Mouse (Mus musculus) embryonic facial prominence, embryonic 13.5 days (tissue): ENCODE measurements around the gene Heatr4. TPM values are rescaled to one million over a fixed set of nuclear protein-coding genes. Genes with fewer than 3 reads are reported as not detected.
"Not testable (repeated sequence)": the region's sequence is repeated elsewhere in the genome, so short reads cannot be mapped to it uniquely, and the experiment has no call there.

Experiments
- ATAC-seq: fragments of 200-750 bp; cut with Nextera tagmentation; 2 replicates; pipeline ENCODE4 v1.8.0; 2017; ENCODE audit warnings: low read depth; ENCODE audit not compliant: insufficient number of reproducible peaks, insufficient read depth, low FRiP score, low TSS enrichment
- H3K27ac ChIP-seq: fragments of 300-500 bp; sonication (generic); 2 replicates; pipeline ENCODE4 v1.5.1; 2015; ENCODE audit warnings: moderate library complexity, mild to moderate bottlenecking, inconsistent platforms
- H3K27me3 ChIP-seq: fragments of 300-500 bp; sonication (generic); 2 replicates; pipeline ENCODE4 v1.6.1; 2015; ENCODE audit warnings: mild to moderate bottlenecking, inconsistent platforms
- H3K36me3 ChIP-seq: fragments of 300-500 bp; sonication (generic); 2 replicates; pipeline ENCODE4 v1.6.1; 2015; ENCODE audit warnings: mild to moderate bottlenecking, inconsistent platforms
- H3K4me1 ChIP-seq: fragments of 300-500 bp; sonication (generic); 2 replicates; pipeline ENCODE4 v1.6.1; 2015; ENCODE audit warnings: inconsistent platforms
- H3K4me2 ChIP-seq: fragments of 300-500 bp; sonication (generic); 2 replicates; pipeline ENCODE4 v1.6.1; 2015; ENCODE audit warnings: moderate library complexity, mild to moderate bottlenecking, inconsistent platforms
- H3K4me3 ChIP-seq: fragments of 300-500 bp; sonication (generic); 2 replicates; pipeline ENCODE4 v1.5.1; 2015; ENCODE audit warnings: mild to moderate bottlenecking, inconsistent platforms
- H3K9ac ChIP-seq: fragments of 300-500 bp; sonication (generic); 2 replicates; pipeline ENCODE4 v1.6.1; 2015; ENCODE audit warnings: mild to moderate bottlenecking, inconsistent platforms
- H3K9me3 ChIP-seq: fragments of 300-500 bp; sonication (generic); 2 replicates; pipeline ENCODE4 v1.6.1; 2016; ENCODE audit warnings: inconsistent platforms
- WGBS: fragments of 180-500 bp; shearing (Covaris S2); methylation state at CpG from one replicate; pipeline ENCODE4 v1.1.7; 2015; ENCODE audit warnings: mixed read lengths; 5-methylcytosine and 5-hydroxymethylcytosine counted together
- polyA plus RNA-seq: library from polyadenylated mRNA; unstranded; fragments of >200 nt; fragmentation: Nextera tagmentation; extraction: Ambion mirVana; gene quantifications from 2 replicates; pipeline ENCODE4 v1.2.1, GENCODE M21; 2015

Heatr4 gene
- polyA plus RNA-seq, 1 experiment from 2014 or later: not detected

DNA sequence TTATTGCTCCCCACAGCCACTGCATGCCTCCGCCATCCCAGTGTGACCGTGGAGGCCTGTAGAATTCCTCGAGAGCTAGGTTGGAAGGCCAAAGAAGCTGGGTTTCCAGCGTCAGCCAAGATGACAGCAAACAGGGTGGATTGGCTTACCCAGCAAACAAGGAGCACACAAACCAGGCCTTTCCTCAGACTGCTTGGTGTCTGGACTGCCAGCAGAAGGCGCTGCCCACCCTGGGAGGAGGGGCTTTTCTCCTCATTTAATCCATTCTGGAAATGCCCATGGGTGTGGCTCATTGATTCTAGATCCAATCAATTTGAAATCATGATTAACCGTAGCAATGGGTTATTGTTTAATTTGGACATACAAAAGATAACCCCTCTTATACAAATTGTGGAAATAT is 28.5 kb upstream of the Heatr4 start:
- no peak overlapping the region for H3K4me2 ChIP-seq
- H3K36me3 ChIP-seq: peaks cover 12% of the 10 kb centered on the region
- no peaks in the 10 kb centered on the region for H3K27me3 ChIP-seq
- ATAC-seq: no peak
- peaks cover 23% of the 10 kb centered on the region for H3K4me1 ChIP-seq
- no peak overlapping the region for H3K4me3 ChIP-seq
- no peaks in the 10 kb centered on the region for H3K9me3 ChIP-seq
- 80% methylated on average over 6 of the region's 6 CpGs for WGBS
- H3K9ac ChIP-seq: no peak overlapping the region
- H3K27ac ChIP-seq: no peak overlapping the region

DNA sequence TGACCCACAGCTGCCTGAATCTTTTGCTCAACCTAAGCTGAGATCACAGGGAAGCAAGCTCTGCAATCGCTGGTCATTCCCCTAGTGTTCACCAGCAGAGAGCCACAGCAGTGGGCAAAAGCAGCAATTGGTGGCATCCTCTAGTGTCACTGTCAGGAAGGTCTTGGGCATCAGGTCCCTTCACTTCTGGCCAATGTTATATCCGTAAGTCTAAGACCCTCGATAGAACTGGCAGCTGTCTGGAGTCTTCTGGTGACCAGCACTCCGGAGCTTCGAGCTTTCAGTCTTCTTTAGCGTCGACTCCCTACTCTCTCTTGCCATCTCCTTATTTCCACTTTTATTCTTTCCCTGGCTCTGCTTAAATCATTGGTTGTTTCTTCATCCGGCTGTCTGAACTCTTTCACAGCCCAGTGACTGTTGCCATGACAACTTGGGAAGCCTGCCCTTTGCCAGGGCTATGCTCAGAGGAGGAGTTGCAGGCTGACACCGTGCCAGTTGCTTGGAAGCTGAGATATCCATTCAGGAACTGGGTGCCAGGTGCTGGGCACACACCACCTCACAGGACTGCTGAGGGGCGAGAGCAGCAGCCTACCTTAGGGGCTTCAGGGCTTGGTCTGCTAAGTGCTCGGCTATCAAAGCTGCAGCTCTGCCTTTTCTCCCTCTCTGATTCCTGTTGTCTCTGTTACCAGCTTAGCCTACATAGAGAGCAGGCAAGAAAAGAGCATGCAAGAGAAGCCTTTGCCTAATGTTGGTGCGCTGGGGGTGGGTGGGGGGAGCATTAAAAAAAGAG is 26.8 kb upstream of the Heatr4 start:
- 54% methylated on average over 12 of the region's 12 CpGs for WGBS
- 0 out of 2 replicates have a peak overlapping the region, but pooled peaks have one; percentile 22 for H3K9ac ChIP-seq
- no peaks in the 10 kb centered on the region for H3K27me3 ChIP-seq
- H3K4me2 ChIP-seq: peak overlapping the region; percentile 60
- H3K27ac ChIP-seq: no peak overlapping the region
- peaks cover 8% of the 10 kb centered on the region for H3K36me3 ChIP-seq
- peaks cover 23% of the 10 kb centered on the region for H3K4me1 ChIP-seq
- no peak overlapping the region for H3K4me3 ChIP-seq
- 0 out of 2 replicates have a peak, but pooled peaks have one; percentile 48 for ATAC-seq
- H3K9me3 ChIP-seq: no peaks in the 10 kb centered on the region

DNA sequence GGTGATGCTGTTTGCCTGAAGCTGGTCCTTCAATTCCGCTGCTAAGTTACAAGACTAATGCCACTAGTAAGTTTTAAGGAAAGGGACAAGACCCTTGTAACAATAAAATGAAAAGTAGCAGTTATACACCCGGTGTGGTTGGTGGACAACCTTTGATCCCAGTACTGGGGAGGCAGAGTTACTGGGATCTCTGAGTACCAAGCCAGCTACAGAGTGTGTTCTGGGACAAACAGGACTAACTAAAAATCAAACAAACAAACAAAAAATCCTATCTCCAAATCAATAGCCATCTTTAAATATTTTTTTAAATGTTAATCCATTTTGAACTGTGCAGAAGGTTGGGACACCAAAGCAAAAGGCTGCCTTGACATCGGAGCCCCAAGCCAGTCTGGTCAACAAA is 25.5 kb upstream of the Heatr4 start:
- Histone ChIP-seq H3K36me3 (peaks cover under 1% of the 10 kb centered on the region; the same call in 1 of the 2 replicates), H3K4me2 (peak overlapping the region; percentile 60), H3K9me3 (no peaks in the 10 kb centered on the region), H3K4me3 (peak overlapping the region; percentile 51), H3K27ac (no peak overlapping the region), H3K9ac (peak overlapping the region; percentile 72; the same call in 1 of the 2 replicates), H3K4me1 (peaks cover 23% of the 10 kb centered on the region), H3K27me3 (no peaks in the 10 kb centered on the region)
- ATAC-seq: no peak
- 85% methylated on average over 3 of the region's 3 CpGs for WGBS

DNA sequence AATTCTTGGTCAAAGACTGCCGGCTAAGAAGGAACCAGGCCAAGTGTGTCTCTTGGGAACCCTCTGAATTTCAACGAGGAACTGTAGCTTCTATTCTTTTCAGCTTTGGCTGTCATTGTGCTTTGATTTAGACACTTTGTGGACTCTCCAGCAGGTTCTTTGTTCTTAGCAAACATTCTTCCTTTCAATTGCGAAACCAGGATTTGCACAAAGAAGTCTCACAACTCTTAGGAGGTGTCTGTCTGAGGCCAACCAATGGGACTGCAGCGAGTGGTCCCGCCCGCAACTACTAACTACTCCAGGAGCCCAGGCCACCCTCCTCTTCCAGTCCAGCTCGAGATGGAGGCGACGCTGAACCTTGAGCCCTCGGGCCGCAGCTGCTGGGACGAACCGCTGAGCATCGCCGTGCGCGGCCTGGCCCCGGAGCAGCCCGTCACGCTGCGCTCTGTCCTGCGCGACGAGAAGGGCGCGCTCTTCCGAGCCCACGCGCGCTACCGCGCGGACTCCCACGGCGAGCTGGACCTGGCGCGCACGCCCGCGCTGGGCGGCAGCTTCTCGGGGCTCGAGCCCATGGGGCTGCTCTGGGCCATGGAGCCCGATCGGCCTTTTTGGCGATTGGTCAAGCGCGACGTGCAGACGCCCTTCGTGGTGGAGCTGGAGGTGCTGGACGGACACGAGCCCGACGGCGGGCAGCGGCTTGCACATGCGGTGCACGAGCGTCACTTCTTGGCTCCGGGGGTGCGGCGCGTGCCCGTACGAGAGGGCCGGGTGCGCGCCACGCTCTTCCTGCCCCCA is 24.7 kb upstream of the Heatr4 start, which contains the start of gene Acot1:
Acot1 (plus strand) TSS at position 320 of the 795 bp plus-strand sequence.
- WGBS: 1% methylated on average over 54 of the region's 70 CpGs
- H3K4me2 ChIP-seq: peak within 1 kb of the TSS; percentile 60
- peak within 1 kb of the TSS; percentile 64 for H3K27ac ChIP-seq
- H3K4me3 ChIP-seq: peak within 1 kb of the TSS; percentile 51
- H3K4me1 ChIP-seq: peaks cover 23% of the 10 kb centered on the region
- peak; percentile 87 for ATAC-seq
- peak within 1 kb of the TSS; percentile 72 for H3K9ac ChIP-seq
- H3K9me3 ChIP-seq, H3K27me3 ChIP-seq, H3K36me3 ChIP-seq: not testable (repeated sequence)

DNA sequence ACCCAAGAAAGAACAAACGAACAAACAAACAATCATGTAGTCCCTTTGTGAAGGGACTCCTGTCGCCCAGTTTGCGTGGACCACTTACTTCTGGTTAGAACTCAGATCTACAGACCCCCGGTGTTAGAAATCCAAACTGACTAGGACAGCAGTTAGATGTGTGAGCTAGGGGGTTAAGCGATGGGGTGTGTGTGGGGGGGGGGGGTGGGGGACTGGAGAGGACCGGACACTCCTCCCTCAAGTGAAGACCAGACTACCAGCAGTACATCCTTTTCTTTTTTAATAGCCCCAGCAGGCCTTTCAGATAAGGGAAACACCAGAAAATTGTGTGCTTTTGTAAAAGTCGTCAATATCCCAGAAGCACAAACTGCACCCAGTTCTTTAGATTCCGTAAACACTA is 24.1 kb upstream of the Heatr4 start:
- Histone ChIP-seq H3K4me2 (peak overlapping the region; percentile 60), H3K4me1 (peaks cover 23% of the 10 kb centered on the region), H3K27ac (peak overlapping the region; percentile 64), H3K9ac (peak overlapping the region; percentile 72), H3K27me3 (no peaks in the 10 kb centered on the region), H3K36me3 (no peaks in the 10 kb centered on the region), H3K9me3 (no peaks in the 10 kb centered on the region), H3K4me3 (peak overlapping the region; percentile 51)
- no peak for ATAC-seq
- 66% methylated on average over 8 of the region's 8 CpGs for WGBS

DNA sequence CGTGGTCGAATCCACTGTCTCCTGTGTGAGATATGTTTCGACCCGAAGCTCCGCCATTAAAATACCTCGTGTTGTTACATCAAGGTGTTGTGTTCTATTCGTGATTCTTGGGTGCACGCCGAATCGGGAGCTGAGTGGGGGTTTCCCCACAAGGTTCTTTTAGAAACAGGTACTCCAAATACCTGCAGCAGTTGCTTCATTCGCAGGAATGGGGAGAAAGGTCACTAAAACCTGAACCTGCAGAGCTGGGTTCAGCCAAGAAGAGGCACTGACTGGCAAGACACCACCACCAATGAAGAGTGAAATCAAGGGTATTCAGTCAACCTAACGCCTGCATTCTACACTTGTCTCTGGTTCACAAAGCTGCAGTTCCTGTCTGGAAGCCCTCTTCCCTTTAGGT is 23.6 kb upstream of the Heatr4 start:
- peaks cover 23% of the 10 kb centered on the region for H3K4me1 ChIP-seq
- no peaks in the 10 kb centered on the region for H3K9me3 ChIP-seq
- H3K4me3 ChIP-seq: no peak overlapping the region
- H3K27me3 ChIP-seq: no peaks in the 10 kb centered on the region
- H3K36me3 ChIP-seq: no peaks in the 10 kb centered on the region
- no peak overlapping the region for H3K4me2 ChIP-seq
- H3K27ac ChIP-seq: no peak overlapping the region
- WGBS: 89% methylated on average over 12 of the region's 12 CpGs
- no peak overlapping the region for H3K9ac ChIP-seq
- ATAC-seq: no peak

DNA sequence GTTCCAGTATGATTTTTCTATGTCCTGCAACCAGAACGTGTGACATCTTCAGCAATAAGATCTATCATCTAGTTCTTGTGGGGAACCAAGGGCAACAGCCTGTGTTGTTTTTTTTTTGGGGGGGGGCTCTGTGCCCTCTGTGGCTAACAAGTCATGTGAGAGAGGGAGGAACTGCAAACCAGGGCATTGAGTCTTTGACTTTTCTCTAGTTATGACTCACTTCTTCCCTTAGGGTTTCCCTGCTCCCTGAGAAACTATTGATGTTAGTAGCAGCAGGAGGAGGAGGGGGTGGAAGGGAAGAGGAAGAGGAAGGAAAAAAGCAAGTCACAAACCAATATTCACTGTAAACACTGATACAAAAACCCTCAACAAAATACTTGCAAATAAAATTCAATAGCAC is 19.2 kb upstream of the Heatr4 start:
- no peak for ATAC-seq

DNA sequence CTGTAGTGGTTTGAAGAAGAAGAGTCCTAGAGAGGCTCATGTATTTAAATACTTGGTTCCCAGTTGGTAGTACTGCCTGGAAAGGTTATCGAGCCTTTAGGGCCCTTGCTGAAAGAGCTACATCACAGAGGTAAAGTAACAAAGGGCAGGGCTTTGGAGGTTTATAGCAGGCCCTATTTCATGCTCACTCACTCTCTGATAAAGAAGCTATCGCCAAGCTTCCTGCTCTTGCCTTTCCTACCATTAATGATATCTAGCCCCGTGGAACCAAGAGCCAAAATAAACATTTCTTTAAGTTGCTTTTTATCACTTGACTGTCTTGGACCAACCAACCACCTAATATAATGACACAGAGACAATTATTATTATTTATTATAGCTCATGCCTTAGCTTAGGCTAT is 15.8 kb upstream of the Heatr4 start:
- Histone ChIP-seq H3K4me2 (no peak overlapping the region), H3K9ac (no peak overlapping the region), H3K36me3 (no peaks in the 10 kb centered on the region), H3K4me3 (no peak overlapping the region), H3K4me1 (no peaks in the 10 kb centered on the region), H3K9me3 (peaks cover 5% of the 10 kb centered on the region; the same call in 1 of the 2 replicates), H3K27ac (no peak overlapping the region), H3K27me3 (no peaks in the 10 kb centered on the region)
- ATAC-seq: no peak
- WGBS: 91% methylated on average over 3 of the region's 3 CpGs

More for the DNA sequence above, 19.2 kb upstream of the Heatr4 start:
- peaks cover 6% of the 10 kb centered on the region for H3K4me1 ChIP-seq
- H3K36me3 ChIP-seq: no peaks in the 10 kb centered on the region
- H3K27me3 ChIP-seq: no peaks in the 10 kb centered on the region
- peaks cover 5% of the 10 kb centered on the region; the same call in 1 of the 2 replicates for H3K9me3 ChIP-seq
- no peak overlapping the region for H3K9ac ChIP-seq
- no peak overlapping the region for H3K4me2 ChIP-seq
- no peak overlapping the region for H3K27ac ChIP-seq
- no peak overlapping the region for H3K4me3 ChIP-seq
- WGBS: 88% methylated on average over 1 of the region's 1 CpGs

DNA sequence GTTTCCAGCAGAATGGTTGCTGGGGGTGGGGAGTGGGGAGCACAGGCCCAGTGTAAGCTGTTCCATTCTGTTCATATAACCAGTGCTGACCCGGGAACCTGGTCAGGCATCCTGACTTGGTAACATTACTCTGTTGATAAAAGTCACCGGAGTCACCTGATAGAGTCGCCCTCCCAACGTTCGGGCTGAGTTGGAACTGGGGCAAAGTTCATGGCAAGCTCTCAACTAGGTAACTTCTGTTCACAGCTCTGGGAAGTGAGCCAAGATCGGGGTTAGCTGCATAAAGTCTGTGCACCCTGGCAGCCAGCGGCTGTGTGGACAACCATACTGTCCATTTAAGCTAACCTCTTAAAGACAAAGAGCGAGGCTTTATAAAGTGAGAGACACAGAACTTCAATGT is 14.6 kb upstream of the Heatr4 start:
- not testable (repeated sequence) for H3K4me2 ChIP-seq, H3K9me3 ChIP-seq, H3K36me3 ChIP-seq, H3K9ac ChIP-seq, H3K27me3 ChIP-seq, H3K27ac ChIP-seq, H3K4me3 ChIP-seq, H3K4me1 ChIP-seq, ATAC-seq
- 74% methylated on average over 8 of the region's 8 CpGs for WGBS

DNA sequence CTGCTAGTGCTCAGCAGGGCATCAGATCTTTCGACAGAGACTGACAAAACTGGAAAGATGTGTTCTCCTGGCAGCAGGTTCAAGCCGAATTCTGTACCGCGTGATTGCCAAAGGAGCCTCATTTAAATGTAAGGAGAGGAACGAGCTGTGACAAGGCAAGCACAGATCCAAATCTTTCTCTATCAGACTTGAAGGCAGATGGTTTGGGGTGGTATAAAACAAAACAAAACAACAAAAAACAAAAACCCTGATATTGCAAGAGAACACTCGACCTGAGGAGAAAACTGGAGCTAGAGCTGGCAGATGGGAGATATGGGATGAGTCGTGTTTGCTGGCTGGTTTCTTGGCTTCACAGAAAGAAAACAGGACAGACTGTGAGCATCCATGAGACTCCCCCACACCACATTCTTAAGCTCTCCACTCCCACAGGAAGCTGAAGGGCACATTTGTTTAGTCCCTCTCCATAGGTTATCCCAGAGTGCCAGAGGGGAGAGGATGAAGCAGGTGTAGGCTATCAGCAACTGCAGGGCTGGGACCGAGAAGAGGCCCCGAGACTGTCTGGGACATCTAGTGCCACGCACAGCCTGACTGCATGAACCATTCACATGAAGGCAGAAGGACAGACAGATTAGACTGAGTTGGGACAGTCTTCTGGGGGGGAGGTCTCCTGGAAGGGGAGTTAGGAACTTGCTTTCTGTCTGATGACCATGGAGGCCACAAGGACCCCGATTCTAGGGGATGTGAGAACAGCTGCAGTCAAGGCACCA is 13.9 kb upstream of the Heatr4 start:
- H3K9ac ChIP-seq: no peak overlapping the region
- H3K27me3 ChIP-seq: no peaks in the 10 kb centered on the region
- H3K4me2 ChIP-seq: no peak overlapping the region
- H3K36me3 ChIP-seq: peaks cover 5% of the 10 kb centered on the region
- H3K9me3 ChIP-seq: peaks cover 5% of the 10 kb centered on the region; the same call in 1 of the 2 replicates
- no peak overlapping the region for H3K4me3 ChIP-seq
- no peak overlapping the region for H3K27ac ChIP-seq
- H3K4me1 ChIP-seq: no peaks in the 10 kb centered on the region
- ATAC-seq: no peak
- 58% methylated on average over 11 of the region's 11 CpGs for WGBS

DNA sequence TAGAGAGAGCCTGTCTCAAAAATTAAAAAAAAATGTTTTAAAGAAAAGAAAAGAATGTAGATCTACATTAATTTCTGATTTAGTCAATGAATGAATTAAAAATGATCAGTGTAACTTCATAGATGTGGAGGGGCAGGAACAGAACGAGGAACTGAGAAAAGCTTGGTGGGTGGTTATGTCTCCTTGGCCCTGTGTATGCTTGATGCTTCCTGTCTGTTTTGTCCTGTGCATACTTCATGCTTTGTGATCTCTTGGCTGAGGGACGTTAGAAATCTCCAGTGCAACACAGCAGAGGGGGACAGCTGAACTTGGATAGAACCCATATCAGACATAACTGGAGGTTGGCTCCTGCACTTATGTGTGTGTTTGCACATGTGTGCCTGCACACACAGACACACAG is 12.6 kb upstream of the Heatr4 start:
- Histone ChIP-seq H3K9me3 (peaks cover 5% of the 10 kb centered on the region; the same call in 1 of the 2 replicates), H3K4me2 (no peak overlapping the region), H3K4me1 (no peaks in the 10 kb centered on the region), H3K27ac (no peak overlapping the region), H3K9ac (no peak overlapping the region), H3K36me3 (peaks cover 9% of the 10 kb centered on the region), H3K27me3 (no peaks in the 10 kb centered on the region), H3K4me3 (no peak overlapping the region)
- 77% methylated on average over 2 of the region's 2 CpGs for WGBS
- no peak for ATAC-seq
